Mouse (Mus musculus): ENCODE data around the gene Zfand2b. TPM values are rescaled to one million over a fixed set of nuclear protein-coding genes. Genes with fewer than 3 reads are reported as not detected.

Gene Zfand2b
- polyA plus RNA-seq, 1 experiment from 2014 or later: 36.7 TPM

DNA sequence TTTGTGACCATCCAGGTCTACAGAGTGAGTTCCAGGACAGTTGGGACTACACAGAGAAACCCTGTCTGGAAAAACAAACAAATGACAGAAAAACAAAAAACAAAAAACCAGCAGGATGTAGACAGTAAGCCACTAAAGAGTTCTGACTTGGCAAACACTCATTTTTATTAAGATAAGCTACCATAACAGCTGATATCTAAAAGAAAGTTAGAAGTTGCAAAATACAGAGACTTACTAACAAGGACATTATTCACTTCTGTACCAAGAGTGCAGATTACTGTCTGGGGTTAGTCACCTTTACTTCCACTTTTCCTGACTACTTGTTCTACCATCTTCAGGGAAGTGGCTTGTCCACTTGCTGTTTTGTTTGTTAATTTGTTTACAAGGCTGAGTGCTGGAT lies 9.5 kb upstream of the Zfand2b start:
- Histone ChIP-seq H3K9me3 (ENCODE audit: control insufficient read depth, low read length) (no peaks in the 10 kb centered on the region), H3K4me3 (replicated peaks; ENCODE audit: low read length) (no peak overlapping the region), H3K27me3 (ENCODE audit: control insufficient read depth, insufficient read depth, low read length) (no peaks in the 10 kb centered on the region), H3K27ac (no peak overlapping the region), H3K4me2 (replicated peaks) (no peak overlapping the region), H3K4me1 (replicated peaks; ENCODE audit: control insufficient read depth, insufficient read depth, low read length) (no peaks in the 10 kb centered on the region), H3K36me3 (replicated peaks; ENCODE audit: control insufficient read depth, insufficient read depth) (no peaks in the 10 kb centered on the region), H3K9ac (no peak overlapping the region)
- ATAC-seq (ENCODE audit: low FRiP score) (no peak), DNase-seq (ENCODE audit: low spot score) (no peak)

DNA sequence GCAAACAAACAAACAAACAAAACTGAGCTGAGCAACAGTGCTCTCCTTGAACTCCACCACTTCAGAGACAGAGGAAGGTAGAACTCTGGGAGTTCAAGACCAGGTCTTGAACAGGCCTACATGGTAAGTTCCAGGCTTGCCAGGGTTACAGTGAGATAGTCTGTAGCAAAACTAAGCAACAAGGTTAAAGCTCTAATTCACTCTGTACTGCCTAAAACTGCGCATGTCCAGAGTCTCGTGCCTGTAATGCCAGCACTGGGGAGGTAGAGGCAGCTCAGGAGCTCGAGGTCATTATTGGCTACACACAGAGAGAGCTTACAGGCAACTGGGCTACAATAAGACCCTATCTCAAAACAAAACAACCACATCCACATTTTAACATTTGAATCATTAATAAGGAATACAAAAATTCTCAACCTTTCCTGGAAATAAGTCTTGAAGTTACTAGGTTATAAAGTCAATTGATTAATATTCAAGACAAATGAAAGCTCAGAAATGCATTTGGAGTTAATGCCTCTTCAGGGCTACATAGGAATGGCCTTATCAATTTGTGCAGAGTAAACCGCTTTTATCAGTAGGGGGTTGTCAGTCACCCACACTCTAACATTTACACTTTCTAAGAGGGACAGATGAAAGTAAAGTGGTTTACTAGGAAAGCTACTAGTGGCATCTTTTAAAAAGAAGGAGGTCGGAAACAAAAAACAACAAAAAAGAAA lies 8.7 kb upstream of the Zfand2b start:
- DNase-seq (ENCODE audit: low spot score) (no peak), ATAC-seq (ENCODE audit: low FRiP score) (no peak)
- Histone ChIP-seq H3K4me3 (replicated peaks; ENCODE audit: low read length) (no peak overlapping the region), H3K36me3 (replicated peaks; ENCODE audit: control insufficient read depth, insufficient read depth) (no peaks in the 10 kb centered on the region), H3K4me1 (replicated peaks; ENCODE audit: control insufficient read depth, insufficient read depth, low read length) (no peaks in the 10 kb centered on the region), H3K9ac (no peak overlapping the region), H3K27me3 (ENCODE audit: control insufficient read depth, insufficient read depth, low read length) (no peaks in the 10 kb centered on the region), H3K27ac (no peak overlapping the region), H3K9me3 (ENCODE audit: control insufficient read depth, low read length) (no peaks in the 10 kb centered on the region), H3K4me2 (replicated peaks) (no peak overlapping the region)
- 73% methylated on average over 5 of the region's 5 CpGs for WGBS

GRCm38 (mm10) chr1:75160256-75160617 lies 8.2 kb upstream of the Zfand2b start:
- no peaks in the 10 kb centered on the region for H3K27me3 ChIP-seq (ENCODE audit: control insufficient read depth, insufficient read depth, low read length)
- H3K27ac ChIP-seq: no peak overlapping the region
- no peaks in the 10 kb centered on the region for H3K9me3 ChIP-seq (ENCODE audit: control insufficient read depth, low read length)
- no peaks in the 10 kb centered on the region for H3K36me3 ChIP-seq (replicated peaks; ENCODE audit: control insufficient read depth, insufficient read depth)
- WGBS: 82% methylated on average over 4 of the region's 4 CpGs
- H3K4me2 ChIP-seq (replicated peaks): no peak overlapping the region
- no peak overlapping the region for H3K4me3 ChIP-seq (replicated peaks; ENCODE audit: low read length)
- H3K4me1 ChIP-seq (replicated peaks; ENCODE audit: control insufficient read depth, insufficient read depth, low read length): no peaks in the 10 kb centered on the region
- DNase-seq (ENCODE audit: low spot score) (no peak), ATAC-seq (ENCODE audit: low FRiP score) (no peak)
- H3K9ac ChIP-seq: no peak overlapping the region

DNA sequence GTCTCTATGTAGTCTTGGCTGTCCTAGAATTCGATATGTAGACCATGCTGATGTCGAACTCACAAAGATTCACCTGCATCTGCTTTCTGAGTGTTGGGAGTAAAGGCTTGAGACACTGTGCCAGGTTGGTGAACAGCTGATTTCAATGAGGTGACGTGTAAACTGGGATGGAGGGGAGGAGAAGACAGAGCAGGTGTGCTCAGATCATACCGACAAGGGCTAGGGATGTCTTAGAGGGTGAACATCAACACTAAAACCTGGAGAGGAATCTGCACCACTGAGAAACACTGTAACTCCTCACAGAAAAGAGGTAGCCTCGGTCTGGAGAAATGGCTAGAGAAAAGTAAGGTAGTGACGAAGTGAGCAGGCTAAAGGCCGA lies 364 bp upstream of the Zfand2b start:
- H3K4me3 ChIP-seq (replicated peaks; ENCODE audit: low read length): peak overlapping the region; percentile 79
- H3K36me3 ChIP-seq (replicated peaks; ENCODE audit: control insufficient read depth, insufficient read depth): peaks cover 33% of the 10 kb centered on the region
- DNase-seq (ENCODE audit: low spot score) (no peak), ATAC-seq (ENCODE audit: low FRiP score) (no peak)
- H3K4me2 ChIP-seq (replicated peaks): peak overlapping the region; percentile 68
- WGBS: 7% methylated on average over 7 of the region's 7 CpGs
- peaks cover 9% of the 10 kb centered on the region for H3K4me1 ChIP-seq (replicated peaks; ENCODE audit: control insufficient read depth, insufficient read depth, low read length)
- H3K27me3 ChIP-seq (ENCODE audit: control insufficient read depth, insufficient read depth, low read length): no peaks in the 10 kb centered on the region
- H3K27ac ChIP-seq: peak overlapping the region; percentile 88
- H3K9me3 ChIP-seq (ENCODE audit: control insufficient read depth, low read length): no peaks in the 10 kb centered on the region
- peak overlapping the region; percentile 80 for H3K9ac ChIP-seq

- Histone ChIP-seq H3K9ac (peak overlapping the region; percentile 61), H3K4me1 (replicated peaks; ENCODE audit: control insufficient read depth, insufficient read depth, low read length) (peaks cover 15% of the 10 kb centered on the region), H3K27me3 (ENCODE audit: control insufficient read depth, insufficient read depth, low read length) (no peaks in the 10 kb centered on the region), H3K4me3 (replicated peaks; ENCODE audit: low read length) (peak overlapping the region; percentile 45), H3K36me3 (replicated peaks; ENCODE audit: control insufficient read depth, insufficient read depth) (peaks cover 63% of the 10 kb centered on the region), H3K27ac (peak overlapping the region; percentile 38; the same call in 1 of the 2 replicates), H3K4me2 (replicated peaks) (peak overlapping the region; percentile 89), H3K9me3 (ENCODE audit: control insufficient read depth, low read length) (no peaks in the 10 kb centered on the region)
- DNase-seq (ENCODE audit: low spot score) (peak; percentile 38), ATAC-seq (ENCODE audit: low FRiP score) (peak; percentile 49)
- WGBS: 6% methylated on average over 23 of the region's 23 CpGs
Observed at GRCm38 (mm10) chr1:75179334-75180104, 11.1 kb downstream of the Zfand2b start.

GRCm38 (mm10) chr1:75180105-75180590 lies 11.7 kb downstream of the Zfand2b start, which contains the start of gene Abcb6:
Gene Abcb6 (minus strand): TSS chr1:75180392.
- WGBS: under 1% methylated on average over 31 of the region's 31 CpGs
- H3K9ac ChIP-seq: peak within 1 kb of the TSS; percentile 61
- DNase-seq (ENCODE audit: low spot score) (peak; percentile 91), ATAC-seq (ENCODE audit: low FRiP score) (peak; percentile 93)
- peak within 1 kb of the TSS; percentile 89 for H3K4me2 ChIP-seq (replicated peaks)
- H3K27me3 ChIP-seq (ENCODE audit: control insufficient read depth, insufficient read depth, low read length): no peaks in the 10 kb centered on the region
- no peaks in the 10 kb centered on the region for H3K9me3 ChIP-seq (ENCODE audit: control insufficient read depth, low read length)
- H3K4me1 ChIP-seq (replicated peaks; ENCODE audit: control insufficient read depth, insufficient read depth, low read length): peaks cover 15% of the 10 kb centered on the region
- peak within 1 kb of the TSS; percentile 45 for H3K4me3 ChIP-seq (replicated peaks; ENCODE audit: low read length)
- peaks cover 65% of the 10 kb centered on the region for H3K36me3 ChIP-seq (replicated peaks; ENCODE audit: control insufficient read depth, insufficient read depth)
- peak within 1 kb of the TSS; percentile 38; the same call in 1 of the 2 replicates for H3K27ac ChIP-seq

GRCm38 (mm10) chr1:75180741-75181140 lies 12.3 kb downstream of the Zfand2b start:
- H3K27ac ChIP-seq: no peak overlapping the region
- DNase-seq (ENCODE audit: low spot score) (no peak), ATAC-seq (ENCODE audit: low FRiP score) (no peak)
- H3K4me1 ChIP-seq (replicated peaks; ENCODE audit: control insufficient read depth, insufficient read depth, low read length): peaks cover 15% of the 10 kb centered on the region
- H3K9me3 ChIP-seq (ENCODE audit: control insufficient read depth, low read length): no peaks in the 10 kb centered on the region
- 36% methylated on average over 7 of the region's 7 CpGs for WGBS
- H3K27me3 ChIP-seq (ENCODE audit: control insufficient read depth, insufficient read depth, low read length): no peaks in the 10 kb centered on the region
- H3K9ac ChIP-seq: no peak overlapping the region
- peaks cover 65% of the 10 kb centered on the region for H3K36me3 ChIP-seq (replicated peaks; ENCODE audit: control insufficient read depth, insufficient read depth)
- peak overlapping the region; percentile 45; the same call in 1 of the 2 replicates for H3K4me3 ChIP-seq (replicated peaks; ENCODE audit: low read length)
- H3K4me2 ChIP-seq (replicated peaks): peak overlapping the region; percentile 89

DNA sequence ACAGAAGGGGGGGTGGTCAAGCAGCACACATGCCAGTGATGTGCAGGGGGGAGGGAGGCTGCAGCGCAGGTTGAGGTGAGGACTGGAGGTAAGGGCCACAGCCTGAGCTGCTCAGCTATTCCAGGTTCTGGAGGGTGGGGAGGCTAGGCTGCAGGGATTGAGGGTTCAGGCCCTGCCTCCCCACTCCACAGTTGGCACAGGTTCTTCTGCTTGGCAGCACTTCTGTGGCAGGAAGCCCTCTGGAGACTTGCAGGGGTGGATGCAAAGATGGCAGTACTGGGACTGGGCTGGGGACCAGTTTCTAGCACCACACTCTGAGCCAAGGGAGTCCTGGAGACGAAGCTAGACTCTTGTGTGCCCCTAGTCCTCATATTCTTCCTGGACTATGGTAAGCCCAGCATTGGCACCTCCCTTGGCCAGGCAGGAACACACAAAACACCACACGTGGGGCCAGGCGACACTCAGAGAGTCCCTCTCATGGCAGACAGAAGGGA lies 13.0 kb downstream of the Zfand2b start:
- H3K36me3 ChIP-seq (replicated peaks; ENCODE audit: control insufficient read depth, insufficient read depth): peaks cover 65% of the 10 kb centered on the region
- H3K4me1 ChIP-seq (replicated peaks; ENCODE audit: control insufficient read depth, insufficient read depth, low read length): peaks cover 15% of the 10 kb centered on the region
- DNase-seq (ENCODE audit: low spot score): no peak

GRCm38 (mm10) chr1:75182160-75182559 lies 13.7 kb downstream of the Zfand2b start:
- Histone ChIP-seq H3K9me3 (ENCODE audit: control insufficient read depth, low read length) (no peaks in the 10 kb centered on the region), H3K9ac (no peak overlapping the region), H3K36me3 (replicated peaks; ENCODE audit: control insufficient read depth, insufficient read depth) (peaks cover 65% of the 10 kb centered on the region), H3K27ac (no peak overlapping the region), H3K4me3 (replicated peaks; ENCODE audit: low read length) (no peak overlapping the region), H3K4me2 (replicated peaks) (no peak overlapping the region), H3K4me1 (replicated peaks; ENCODE audit: control insufficient read depth, insufficient read depth, low read length) (peaks cover 15% of the 10 kb centered on the region), H3K27me3 (ENCODE audit: control insufficient read depth, insufficient read depth, low read length) (no peaks in the 10 kb centered on the region)
- 73% methylated on average over 4 of the region's 4 CpGs for WGBS
- DNase-seq (ENCODE audit: low spot score) (no peak), ATAC-seq (ENCODE audit: low FRiP score) (no peak)

More for the DNA sequence above, 13.0 kb downstream of the Zfand2b start:
- H3K27me3 ChIP-seq (ENCODE audit: control insufficient read depth, insufficient read depth, low read length): no peaks in the 10 kb centered on the region
- H3K27ac ChIP-seq: no peak overlapping the region
- no peak overlapping the region for H3K4me2 ChIP-seq (replicated peaks)
- no peak overlapping the region for H3K9ac ChIP-seq
- H3K9me3 ChIP-seq (ENCODE audit: control insufficient read depth, low read length): no peaks in the 10 kb centered on the region
- 81% methylated on average over 4 of the region's 4 CpGs for WGBS
- H3K4me3 ChIP-seq (replicated peaks; ENCODE audit: low read length): no peak overlapping the region
- no peak for ATAC-seq (ENCODE audit: low FRiP score)
